Mouse (Mus musculus): ENCODE measurements around the gene Dtx3l. TPM values are rescaled to one million over a fixed set of nuclear protein-coding genes. Genes with fewer than 3 reads are reported as not detected.
A peak's percentile ranks its signal among the peaks of the same experiment; 100 is the strongest.
"Not testable (repeated sequence)": the region's sequence is repeated elsewhere in the genome, so short reads cannot be mapped to it uniquely, and the experiment has no call there.

The Dtx3l gene
- polyA plus RNA-seq, 1 experiment from 2014 or later: 4.9 TPM

GRCm38 (mm10) chr16:35905819-35906485 lies 33.0 kb downstream of the Dtx3l start:
- peak overlapping the region; percentile 53; the same call in 1 of the 2 replicates for H3K27ac ChIP-seq (replicated peaks)
- H3K9me3 ChIP-seq (replicated peaks): no peaks in the 10 kb centered on the region
- no peak overlapping the region for H3K9ac ChIP-seq
- ATAC-seq (ENCODE audit: insufficient read depth): peak; percentile 63; the same call in 1 of the 2 replicates
- no peaks in the 10 kb centered on the region for H3K36me3 ChIP-seq (replicated peaks)
- peaks cover 24% of the 10 kb centered on the region for H3K4me1 ChIP-seq (replicated peaks)
- 36% methylated on average over 6 of the region's 6 CpGs for WGBS (ENCODE audit: insufficient replicate concordance)
- peak overlapping the region; percentile 29; the same call in 1 of the 2 replicates for H3K4me3 ChIP-seq (replicated peaks)
- H3K27me3 ChIP-seq: no peaks in the 10 kb centered on the region
- H3K4me2 ChIP-seq: peak overlapping the region; percentile 51

DNA sequence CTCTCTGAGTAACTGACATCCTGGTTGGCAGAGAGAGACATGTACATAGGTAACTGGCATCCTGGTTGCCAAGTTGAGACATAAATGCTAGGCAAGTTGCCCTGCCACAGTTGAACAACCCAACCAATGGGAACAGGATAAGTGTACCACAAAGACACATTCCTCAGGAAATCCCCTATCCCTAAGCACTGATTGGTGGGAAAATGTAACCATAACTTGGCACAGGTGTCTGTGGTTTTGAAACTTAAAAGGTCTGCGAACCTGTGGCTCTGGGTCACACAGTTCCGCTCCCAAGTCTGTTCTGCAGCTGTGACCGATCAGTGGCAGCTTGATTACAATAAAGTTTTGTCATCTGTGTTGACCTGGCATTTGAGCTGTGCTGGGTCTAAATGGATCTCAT lies 33.6 kb downstream of the Dtx3l start:
- Histone ChIP-seq H3K27ac (replicated peaks) (0 out of 2 replicates have a peak overlapping the region, but pooled peaks have one; percentile 6), H3K4me3 (replicated peaks) (no peak overlapping the region), H3K9me3 (replicated peaks) (no peaks in the 10 kb centered on the region), H3K4me2 (no peak overlapping the region), H3K36me3 (replicated peaks) (no peaks in the 10 kb centered on the region), H3K27me3 (no peaks in the 10 kb centered on the region), H3K4me1 (replicated peaks) (peaks cover 24% of the 10 kb centered on the region), H3K9ac (no peak overlapping the region)
- ATAC-seq (ENCODE audit: insufficient read depth): no peak
- 86% methylated on average over 3 of the region's 3 CpGs for whole genome bisulfite sequencing (ENCODE audit: insufficient replicate concordance)

- no peak overlapping the region for H3K27ac ChIP-seq (replicated peaks)
- H3K9me3 ChIP-seq (replicated peaks): no peaks in the 10 kb centered on the region
- H3K36me3 ChIP-seq (replicated peaks): no peaks in the 10 kb centered on the region
- H3K4me2 ChIP-seq: no peak overlapping the region
- WGBS (ENCODE audit: insufficient replicate concordance): 32% methylated on average over 4 of the region's 4 CpGs
- no peak for ATAC-seq (ENCODE audit: insufficient read depth)
- H3K4me1 ChIP-seq (replicated peaks): peaks cover 24% of the 10 kb centered on the region
- no peak overlapping the region for H3K4me3 ChIP-seq (replicated peaks)
- H3K27me3 ChIP-seq: no peaks in the 10 kb centered on the region
- H3K9ac ChIP-seq: no peak overlapping the region
These were observed 34.7 kb downstream of the Dtx3l start for GRCm38 (mm10) chr16:35904121-35904736.

GRCm38 (mm10) chr16:35903014-35903640 lies 35.8 kb downstream of the Dtx3l start:
- Histone ChIP-seq H3K4me1 (replicated peaks) (peaks cover 24% of the 10 kb centered on the region), H3K36me3 (replicated peaks) (no peaks in the 10 kb centered on the region), H3K9ac (no peak overlapping the region), H3K9me3 (replicated peaks) (no peaks in the 10 kb centered on the region), H3K27me3 (no peaks in the 10 kb centered on the region), H3K27ac (replicated peaks) (no peak overlapping the region), H3K4me3 (replicated peaks) (no peak overlapping the region), H3K4me2 (no peak overlapping the region)
- ATAC-seq (ENCODE audit: insufficient read depth): no peak
- WGBS (ENCODE audit: insufficient replicate concordance): 54% methylated on average over 6 of the region's 6 CpGs

DNA sequence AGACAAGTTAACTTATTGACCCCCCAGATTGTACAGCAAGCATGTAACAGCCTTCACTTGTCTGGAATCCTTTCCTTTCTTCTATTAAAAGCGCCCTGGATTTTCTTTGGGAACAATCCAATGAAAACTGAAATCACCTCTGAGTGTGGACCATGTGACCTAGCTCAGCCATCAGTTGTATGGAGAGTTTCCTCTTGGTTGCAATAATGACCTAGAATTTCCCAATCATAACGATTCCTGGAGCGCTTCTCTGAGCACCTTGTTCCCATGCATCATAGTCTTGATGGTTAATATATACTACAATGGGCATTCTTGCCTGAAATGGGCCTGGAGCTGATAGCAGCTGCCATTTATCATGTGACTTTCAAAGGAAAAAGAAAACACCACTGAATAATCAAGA lies 38.4 kb downstream of the Dtx3l start:
- no peaks in the 10 kb centered on the region for H3K36me3 ChIP-seq (replicated peaks)
- H3K27me3 ChIP-seq: no peaks in the 10 kb centered on the region
- H3K9me3 ChIP-seq (replicated peaks): no peaks in the 10 kb centered on the region
- no peak overlapping the region for H3K27ac ChIP-seq (replicated peaks)
- H3K4me3 ChIP-seq (replicated peaks): no peak overlapping the region
- no peak for ATAC-seq (ENCODE audit: insufficient read depth)
- whole genome bisulfite sequencing (ENCODE audit: insufficient replicate concordance): 53% methylated on average over 3 of the region's 3 CpGs
- H3K4me2 ChIP-seq: no peak overlapping the region
- peaks cover 7% of the 10 kb centered on the region for H3K4me1 ChIP-seq (replicated peaks)
- H3K9ac ChIP-seq: no peak overlapping the region

GRCm38 (mm10) chr16:35894997-35895396 lies 44.0 kb downstream of the Dtx3l start:
- Histone ChIP-seq H3K36me3 (replicated peaks) (no peaks in the 10 kb centered on the region), H3K9ac (no peak overlapping the region), H3K9me3 (replicated peaks) (no peaks in the 10 kb centered on the region), H3K27ac (replicated peaks) (no peak overlapping the region), H3K4me1 (replicated peaks) (no peaks in the 10 kb centered on the region), H3K4me2 (no peak overlapping the region), H3K27me3 (no peaks in the 10 kb centered on the region), H3K4me3 (replicated peaks) (no peak overlapping the region)
- ATAC-seq (ENCODE audit: insufficient read depth): no peak
- WGBS (ENCODE audit: insufficient replicate concordance): 49% methylated on average over 6 of the region's 6 CpGs

DNA sequence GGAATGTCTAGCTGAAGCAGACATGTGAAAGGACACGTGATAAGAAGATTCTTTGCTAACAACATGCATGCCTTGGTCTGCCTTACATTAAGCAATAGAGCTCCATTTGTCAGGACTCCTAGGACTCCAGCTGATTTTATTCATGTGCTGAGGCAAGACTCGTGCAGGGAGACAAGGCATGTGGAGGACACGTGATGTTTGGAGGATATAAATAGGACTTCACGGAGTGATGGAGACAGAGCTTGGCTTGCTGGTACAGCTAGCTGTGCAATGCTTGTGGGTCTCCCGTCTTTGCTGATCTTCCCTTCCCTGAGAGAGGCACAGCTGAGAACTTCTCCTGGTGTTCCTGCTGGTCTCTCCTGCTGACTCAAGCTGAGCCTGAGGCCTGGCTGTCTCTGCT lies 47.3 kb downstream of the Dtx3l start:
- H3K4me1 ChIP-seq (replicated peaks); H3K4me3 ChIP-seq (replicated peaks); ATAC-seq (ENCODE audit: insufficient read depth); H3K4me2 ChIP-seq; H3K9ac ChIP-seq; H3K36me3 ChIP-seq (replicated peaks); H3K27ac ChIP-seq (replicated peaks); H3K9me3 ChIP-seq (replicated peaks); H3K27me3 ChIP-seq: not testable (repeated sequence)
- WGBS (ENCODE audit: insufficient replicate concordance): 61% methylated on average over 5 of the region's 5 CpGs

DNA sequence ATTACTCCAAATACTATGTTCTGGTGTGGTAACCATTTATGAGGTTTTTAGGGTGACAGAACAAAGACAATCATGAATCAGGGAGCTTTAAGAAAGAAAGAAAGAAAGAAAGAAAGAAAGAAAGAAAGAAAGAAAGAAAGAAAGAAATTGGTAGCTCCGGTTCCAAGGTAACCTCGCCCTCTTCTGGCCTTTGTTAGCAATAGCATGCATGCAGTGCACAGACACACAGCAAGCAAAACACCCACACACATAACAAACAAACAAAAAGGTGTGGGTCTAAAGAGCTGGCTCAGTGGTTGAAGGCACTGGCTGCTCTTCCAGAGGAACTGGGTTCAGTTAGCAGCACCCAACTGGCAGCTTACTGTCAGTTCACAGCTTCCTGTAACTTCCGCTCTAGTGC lies 48.3 kb downstream of the Dtx3l start:
- no peaks in the 10 kb centered on the region for H3K4me1 ChIP-seq (replicated peaks)
- 54% methylated on average over 3 of the region's 3 CpGs for WGBS (ENCODE audit: insufficient replicate concordance)
- H3K4me3 ChIP-seq (replicated peaks): no peak overlapping the region
- H3K4me2 ChIP-seq: no peak overlapping the region
- H3K27me3 ChIP-seq: no peaks in the 10 kb centered on the region
- H3K27ac ChIP-seq (replicated peaks): no peak overlapping the region
- no peak overlapping the region for H3K9ac ChIP-seq
- ATAC-seq (ENCODE audit: insufficient read depth): no peak
- no peaks in the 10 kb centered on the region for H3K9me3 ChIP-seq (replicated peaks)
- no peaks in the 10 kb centered on the region for H3K36me3 ChIP-seq (replicated peaks)

DNA sequence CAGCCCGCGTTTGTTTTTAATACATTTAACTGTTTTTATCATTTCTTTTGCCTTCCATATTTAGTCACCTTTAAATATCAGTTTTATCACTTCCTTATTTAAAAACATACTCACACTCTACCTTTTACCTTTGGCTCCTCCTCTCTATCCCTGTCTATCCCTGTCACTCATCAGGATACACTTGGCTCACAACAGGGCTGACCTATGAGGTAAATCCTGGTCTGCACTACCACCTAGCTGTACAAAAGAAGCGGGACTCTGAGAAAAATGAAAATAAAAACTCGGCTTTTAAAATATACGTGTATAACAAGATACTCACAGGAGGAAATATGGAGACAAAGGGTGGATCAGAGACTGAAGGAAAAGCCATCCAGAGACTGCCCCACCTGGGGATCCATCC lies 50.0 kb downstream of the Dtx3l start:
- Histone ChIP-seq H3K4me3 (replicated peaks) (no peak overlapping the region), H3K27me3 (no peaks in the 10 kb centered on the region), H3K27ac (replicated peaks) (no peak overlapping the region), H3K9ac (no peak overlapping the region), H3K4me1 (replicated peaks) (no peaks in the 10 kb centered on the region), H3K36me3 (replicated peaks) (no peaks in the 10 kb centered on the region), H3K9me3 (replicated peaks) (no peaks in the 10 kb centered on the region), H3K4me2 (no peak overlapping the region)
- ATAC-seq (ENCODE audit: insufficient read depth): no peak
- 80% methylated on average over 5 of the region's 5 CpGs for WGBS (ENCODE audit: insufficient replicate concordance)

- Histone ChIP-seq H3K4me2 (no peak overlapping the region), H3K9me3 (replicated peaks) (no peaks in the 10 kb centered on the region), H3K4me3 (replicated peaks) (no peak overlapping the region), H3K36me3 (replicated peaks) (no peaks in the 10 kb centered on the region), H3K27ac (replicated peaks) (no peak overlapping the region), H3K4me1 (replicated peaks) (no peaks in the 10 kb centered on the region), H3K27me3 (no peaks in the 10 kb centered on the region), H3K9ac (no peak overlapping the region)
- ATAC-seq (ENCODE audit: insufficient read depth): no peak
- 76% methylated on average over 7 of the region's 7 CpGs for WGBS (ENCODE audit: insufficient replicate concordance)
These were observed 50.8 kb downstream of the Dtx3l start for GRCm38 (mm10) chr16:35888174-35888573.

All from liver, embryonic 15.5 days (tissue).